Mouse (Mus musculus): ENCODE results near the gene Rgs6. TPM values are rescaled to one million over a fixed set of nuclear protein-coding genes. Genes with fewer than 3 reads are reported as not detected.
A peak's percentile ranks its signal among the peaks of the same experiment; 100 is the strongest.

The Rgs6 gene
- total RNA-seq, 4 experiments from 2014 or later, result 0.22 to 1.1 (median 0.43) TPM

DNA sequence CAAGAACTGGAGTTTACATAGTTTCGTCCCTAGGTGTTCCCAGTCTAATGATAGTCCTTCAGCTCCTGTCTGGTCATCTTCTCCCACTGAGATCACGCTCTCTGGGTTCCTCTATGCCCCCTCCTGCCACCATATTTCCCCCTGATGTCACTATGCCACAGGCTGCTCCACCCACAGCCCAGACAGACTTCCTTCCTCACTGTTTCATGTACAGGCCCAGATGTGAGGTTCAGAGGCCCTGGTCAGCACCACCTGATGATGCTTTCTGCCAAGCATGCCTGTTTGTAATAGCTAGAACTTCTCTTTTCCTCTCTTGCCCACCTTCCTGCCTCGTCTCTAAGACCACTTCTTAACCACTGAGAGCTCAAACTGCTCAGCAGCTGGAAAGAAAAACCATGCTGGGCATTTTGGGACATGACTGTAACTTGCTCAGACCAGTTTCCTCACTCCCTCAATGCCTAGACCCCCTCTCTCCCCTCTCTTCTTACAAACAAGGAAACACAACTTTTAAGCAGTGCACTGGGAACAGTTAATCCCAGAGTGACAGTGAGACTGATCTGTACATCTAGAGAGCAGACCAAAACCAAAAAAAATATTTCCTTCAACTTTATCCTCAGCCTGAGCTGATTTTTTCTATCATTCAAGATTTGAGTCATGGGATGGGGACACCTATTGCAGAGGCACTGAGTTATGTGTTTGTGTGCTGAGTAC, 446.9 kb downstream of the Rgs6 start:
- DNase-seq (ENCODE audit: low spot score in 2 of 2), result no peak

DNA sequence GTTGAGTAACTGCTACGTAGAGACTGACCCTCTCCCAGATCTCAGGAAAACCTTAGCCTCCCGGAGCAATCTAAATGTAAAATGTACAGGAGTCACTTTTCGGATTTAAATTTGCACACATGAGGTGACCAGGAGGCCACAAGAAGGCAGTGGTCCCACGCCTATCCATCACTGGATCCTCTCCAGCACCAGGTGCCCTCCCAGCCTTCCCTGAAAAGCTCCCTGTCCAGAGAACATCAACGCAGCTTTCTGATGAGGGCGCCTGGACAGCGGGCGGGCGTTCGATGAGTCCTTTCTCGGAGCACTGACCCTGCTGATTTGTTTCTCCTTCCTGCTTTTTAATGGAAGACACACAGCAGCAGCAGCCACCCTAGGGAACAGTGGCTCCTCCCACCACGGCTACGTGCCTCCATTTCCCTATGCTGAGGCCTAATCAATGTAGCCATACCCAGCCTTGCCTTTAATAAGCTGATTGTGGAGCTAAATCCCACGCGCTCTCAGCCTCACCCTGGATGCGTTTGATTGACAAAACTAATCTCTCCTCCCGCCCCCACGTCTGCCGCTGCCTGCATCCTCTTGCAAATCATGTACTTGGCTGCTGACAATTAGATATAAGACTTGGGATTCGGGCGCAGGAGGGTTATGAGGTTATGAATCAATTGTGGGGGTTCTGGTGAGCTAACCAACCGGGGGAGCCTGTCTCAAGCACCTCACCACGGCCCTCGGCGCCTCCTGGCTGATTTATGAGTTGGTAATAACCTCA, 449.9 kb downstream of the Rgs6 start:
- DNase-seq (ENCODE audit: low spot score in 2 of 2), result no peak

DNA sequence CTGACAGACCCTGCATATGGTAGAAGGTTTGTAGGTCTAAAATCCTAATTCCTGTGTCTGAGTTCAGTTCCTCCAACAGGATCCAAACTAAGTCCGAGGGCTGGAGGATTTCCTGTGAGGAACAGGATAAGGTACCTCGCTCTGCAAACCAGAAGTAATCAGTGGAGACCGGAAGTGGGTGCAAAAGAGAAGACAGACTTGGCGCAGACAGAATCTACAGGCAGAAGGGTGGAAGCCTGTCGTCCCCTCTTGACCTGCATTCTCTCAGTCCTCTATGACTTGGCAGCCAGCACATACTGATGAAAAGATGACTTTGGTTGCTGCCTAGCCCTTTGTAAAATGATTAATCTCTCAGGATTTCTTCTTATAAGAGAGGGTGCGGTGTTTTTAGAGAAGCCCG, 450.7 kb downstream of the Rgs6 start:
- no peak for DNase-seq (ENCODE audit: low spot score in 2 of 2)

DNA sequence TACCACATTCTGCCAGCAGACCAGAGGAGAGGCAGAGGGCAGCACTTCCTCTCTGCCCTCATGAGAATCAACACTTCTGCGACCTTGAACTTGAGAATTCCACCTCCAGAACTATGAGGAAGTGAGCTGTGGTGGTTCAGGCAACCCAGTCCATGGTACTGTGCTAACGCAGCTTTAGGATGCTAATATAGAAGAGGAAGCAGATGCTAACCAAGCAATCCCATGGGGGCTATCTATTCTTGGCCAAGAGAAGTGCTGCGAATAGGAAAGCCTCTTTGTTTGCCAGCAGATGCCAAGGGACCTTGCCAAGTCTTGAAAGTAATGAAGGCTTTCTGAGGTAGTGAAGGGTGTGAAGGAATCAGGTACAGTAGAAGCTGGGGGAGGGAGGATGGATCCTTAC, 451.8 kb downstream of the Rgs6 start:
- no peak for DNase-seq (ENCODE audit: low spot score in 2 of 2)

DNA sequence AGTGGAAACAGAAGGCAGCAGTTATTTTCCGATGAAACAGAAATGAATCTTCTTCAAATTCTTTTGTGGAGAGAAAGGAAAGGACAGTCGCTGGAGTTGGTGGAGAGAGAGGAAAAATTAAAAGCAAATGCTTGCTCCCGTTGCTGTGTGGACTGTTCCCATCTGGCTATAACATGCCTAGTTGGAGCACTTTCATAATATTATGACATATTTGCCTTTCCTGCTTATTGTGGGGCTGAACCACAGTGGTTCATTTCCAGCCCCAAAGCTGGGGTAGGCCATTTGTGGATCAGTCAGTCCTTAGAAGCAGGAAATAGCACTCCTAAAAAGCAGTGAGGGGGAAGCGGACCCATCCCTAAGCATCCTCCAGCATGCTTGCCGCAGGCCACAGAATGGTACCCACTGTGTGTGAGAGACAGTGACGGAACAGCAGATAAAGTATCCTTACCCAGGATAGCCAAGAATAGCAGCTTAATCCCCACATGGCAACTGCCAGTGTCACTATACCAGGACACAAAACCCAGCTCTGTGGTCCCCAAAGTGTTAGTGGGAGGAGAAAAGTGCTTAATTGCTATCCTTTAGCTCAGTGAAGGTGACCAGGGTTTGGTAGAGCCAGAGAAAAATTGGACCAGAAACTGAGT, 456.0 kb downstream of the Rgs6 start:
- no peak for DNase-seq (ENCODE audit: low spot score in 2 of 2)

DNA sequence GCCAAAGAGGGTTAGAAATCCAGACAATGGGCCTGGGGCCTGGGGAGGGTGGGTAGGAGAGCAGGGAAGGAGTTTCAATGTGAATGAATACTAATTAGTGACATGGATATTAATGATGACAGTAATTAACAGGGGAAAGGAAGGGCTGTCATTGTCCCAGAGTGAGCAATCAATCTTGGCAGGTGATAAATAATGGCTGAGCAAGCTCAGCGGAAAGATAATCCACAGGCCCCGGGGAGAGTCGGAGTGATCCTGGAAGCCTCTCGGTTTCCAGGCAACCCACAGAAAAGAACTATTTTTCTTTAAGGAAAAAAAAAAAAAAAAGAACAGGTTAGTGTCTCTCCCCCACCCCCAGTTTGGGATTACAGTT, 456.5 kb downstream of the Rgs6 start:
- DNase-seq (ENCODE audit: low spot score in 2 of 2), result no peak

DNA sequence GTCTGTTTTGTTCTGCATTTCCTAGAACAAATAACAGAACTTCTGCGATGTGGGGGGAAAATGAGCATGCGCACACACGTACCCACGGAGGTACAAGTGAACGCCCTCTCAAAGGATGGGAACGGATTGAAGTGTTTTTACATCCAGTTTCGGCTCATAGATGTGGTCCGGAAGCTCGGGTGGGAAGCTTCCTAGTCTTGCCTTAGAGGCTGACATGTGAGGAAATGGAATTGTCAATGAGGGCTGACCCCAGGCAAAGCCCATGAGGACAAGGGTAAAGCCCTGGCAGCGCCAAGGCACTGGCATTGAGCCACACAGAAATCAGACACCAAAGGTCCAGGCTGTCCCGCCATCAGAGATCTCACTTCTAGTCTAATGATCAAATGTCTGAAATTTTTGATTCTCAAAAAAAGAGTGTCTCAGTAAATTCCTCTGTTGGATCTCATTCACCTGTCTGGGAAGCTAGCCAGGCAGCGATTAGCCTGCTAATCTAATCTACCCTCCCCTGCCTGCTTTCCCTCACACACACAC, 457.0 kb downstream of the Rgs6 start:
- no peak for DNase-seq (ENCODE audit: low spot score in 2 of 2)

DNA sequence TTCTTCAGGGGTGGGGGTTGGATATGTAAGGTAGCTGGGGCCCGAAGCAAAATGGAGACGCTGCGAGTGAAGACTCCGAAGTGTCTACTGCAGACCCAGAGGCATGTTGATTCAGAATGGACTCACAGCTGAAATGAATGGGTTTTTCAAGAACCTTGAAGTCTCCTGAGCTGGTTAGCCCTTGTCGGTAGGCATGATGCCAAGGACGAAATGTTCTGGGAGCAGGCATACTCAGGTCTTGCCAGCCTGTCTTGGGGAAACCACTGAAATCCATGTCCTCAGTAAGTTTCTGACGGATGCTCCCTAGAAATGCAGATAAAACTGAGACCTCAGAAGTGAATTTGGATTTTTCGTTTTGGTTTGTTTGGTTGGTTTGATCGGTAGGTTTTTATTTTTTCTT, 458.6 kb downstream of the Rgs6 start:
- no peak for DNase-seq (ENCODE audit: low spot score in 2 of 2)

DNA sequence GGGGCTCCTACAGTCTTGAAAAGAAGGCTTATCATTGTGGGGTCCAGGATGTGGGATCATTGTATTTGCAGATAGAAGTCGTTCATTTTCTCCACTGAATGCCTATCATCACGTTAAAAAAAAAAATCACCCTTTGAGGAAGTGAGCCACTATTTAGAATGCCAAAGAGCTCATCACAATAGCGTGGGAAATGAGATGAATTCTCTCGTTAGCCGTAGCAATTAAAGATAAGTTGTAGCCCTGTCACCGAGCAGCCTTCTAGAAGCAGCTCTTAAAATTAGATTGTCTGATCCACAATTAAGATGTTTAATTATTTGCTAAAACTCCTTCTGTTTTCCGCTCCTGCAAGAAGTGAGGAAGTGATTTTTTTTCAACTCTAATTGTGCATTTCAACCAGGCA, 459.6 kb downstream of the Rgs6 start:
- no peak for DNase-seq (ENCODE audit: low spot score in 2 of 2)

DNA sequence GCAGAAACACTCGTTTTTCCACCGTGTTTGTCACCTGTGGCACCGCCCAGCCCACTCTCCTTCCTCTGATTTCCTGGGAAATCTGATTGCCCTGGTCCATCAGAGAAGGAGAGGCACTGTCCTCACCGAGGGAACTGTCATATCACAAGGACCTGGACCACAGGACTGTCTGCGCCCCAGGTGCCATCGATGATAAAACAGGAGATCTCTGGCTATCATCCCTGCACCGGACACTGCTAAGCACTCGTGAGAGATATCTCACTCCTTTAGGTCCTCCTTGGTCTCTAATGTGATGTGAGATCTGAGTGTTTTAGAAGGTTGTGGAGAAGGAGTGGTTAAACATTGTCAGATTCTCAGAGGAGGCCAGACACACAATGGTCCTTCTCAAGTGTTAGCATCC, 462.4 kb downstream of the Rgs6 start:
- no peak for DNase-seq (ENCODE audit: low spot score in 2 of 2)

DNA sequence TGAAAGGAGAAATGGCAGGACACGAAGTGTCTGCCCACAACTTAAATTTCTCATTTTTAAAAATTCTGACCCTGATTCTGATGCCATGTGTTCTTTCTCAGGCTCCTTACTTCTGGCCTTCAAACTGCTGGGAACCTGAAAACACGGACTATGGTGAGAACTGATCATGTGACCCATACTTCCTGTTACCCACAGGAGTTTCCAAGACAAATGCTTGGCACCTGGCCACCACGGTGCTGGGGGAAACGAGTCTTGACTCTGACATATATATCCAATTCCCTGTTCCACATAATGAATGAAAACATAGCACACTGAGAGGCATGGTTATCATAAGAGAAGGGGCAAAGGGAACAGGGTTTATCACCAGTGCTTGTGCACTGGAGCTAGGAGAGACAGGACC, 464.3 kb downstream of the Rgs6 start:
- DNase-seq (ENCODE audit: low spot score in 2 of 2), result no peak

DNA sequence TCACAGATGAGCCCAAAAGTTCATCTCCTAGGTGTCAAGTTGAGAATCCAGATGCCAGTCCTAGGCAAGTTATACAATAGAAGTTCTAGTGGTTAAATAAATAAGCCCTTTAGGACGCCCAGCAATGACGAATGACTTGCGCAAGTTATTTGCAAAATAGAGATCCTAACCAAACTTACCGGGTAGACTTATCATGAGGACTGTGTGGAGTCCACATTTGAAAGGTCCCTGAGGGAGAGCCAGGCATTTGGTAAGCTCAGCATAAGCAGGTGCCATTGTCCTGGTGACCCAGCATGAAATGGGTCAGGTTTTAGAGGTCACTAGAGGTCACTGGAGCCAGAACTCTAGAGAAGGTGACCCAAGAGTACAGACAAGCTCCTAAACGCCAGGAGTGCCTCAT, 467.6 kb downstream of the Rgs6 start:
- no peak for DNase-seq (ENCODE audit: low spot score in 2 of 2)

DNA sequence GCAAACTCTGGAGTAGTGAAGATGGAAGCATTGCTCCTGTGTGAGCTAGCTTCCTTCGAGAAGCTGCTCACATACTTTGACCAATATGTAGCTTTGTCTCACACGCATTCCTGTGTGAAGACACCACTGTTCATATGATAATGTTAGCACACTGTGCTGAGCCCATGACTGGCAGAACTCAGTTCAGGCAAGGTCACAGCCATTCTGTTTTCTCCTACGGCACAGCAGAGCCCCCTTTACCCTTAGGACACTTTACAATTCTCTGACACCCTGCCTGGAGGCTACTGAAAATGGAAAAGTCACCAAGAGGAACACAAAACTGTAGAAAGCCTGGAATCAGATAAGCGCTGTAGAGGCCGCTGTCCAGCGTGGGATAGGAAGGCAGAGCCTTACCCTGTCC, 478.3 kb downstream of the Rgs6 start:
- no peak for DNase-seq (ENCODE audit: low spot score in 2 of 2)

DNA sequence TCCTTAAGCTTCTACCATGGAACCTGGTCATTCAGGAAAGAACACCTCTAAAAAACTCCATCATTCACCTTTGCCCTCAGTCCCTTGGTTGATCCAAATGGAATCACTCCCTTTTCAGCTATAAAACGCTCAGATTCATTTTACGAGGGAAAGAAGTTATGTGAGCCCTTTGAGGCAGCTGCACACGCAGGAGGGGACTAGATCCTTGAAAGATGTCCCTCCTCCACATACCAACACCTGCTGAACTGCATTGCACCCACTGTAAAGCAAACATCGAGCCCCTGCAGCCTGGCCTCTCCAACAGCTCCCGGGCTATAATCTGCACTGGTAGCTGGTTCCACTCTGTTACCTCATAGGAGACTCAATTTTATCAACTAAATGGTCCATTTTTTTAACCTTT, 482.8 kb downstream of the Rgs6 start:
- DNase-seq (ENCODE audit: low spot score in 2 of 2), result no peak

DNA sequence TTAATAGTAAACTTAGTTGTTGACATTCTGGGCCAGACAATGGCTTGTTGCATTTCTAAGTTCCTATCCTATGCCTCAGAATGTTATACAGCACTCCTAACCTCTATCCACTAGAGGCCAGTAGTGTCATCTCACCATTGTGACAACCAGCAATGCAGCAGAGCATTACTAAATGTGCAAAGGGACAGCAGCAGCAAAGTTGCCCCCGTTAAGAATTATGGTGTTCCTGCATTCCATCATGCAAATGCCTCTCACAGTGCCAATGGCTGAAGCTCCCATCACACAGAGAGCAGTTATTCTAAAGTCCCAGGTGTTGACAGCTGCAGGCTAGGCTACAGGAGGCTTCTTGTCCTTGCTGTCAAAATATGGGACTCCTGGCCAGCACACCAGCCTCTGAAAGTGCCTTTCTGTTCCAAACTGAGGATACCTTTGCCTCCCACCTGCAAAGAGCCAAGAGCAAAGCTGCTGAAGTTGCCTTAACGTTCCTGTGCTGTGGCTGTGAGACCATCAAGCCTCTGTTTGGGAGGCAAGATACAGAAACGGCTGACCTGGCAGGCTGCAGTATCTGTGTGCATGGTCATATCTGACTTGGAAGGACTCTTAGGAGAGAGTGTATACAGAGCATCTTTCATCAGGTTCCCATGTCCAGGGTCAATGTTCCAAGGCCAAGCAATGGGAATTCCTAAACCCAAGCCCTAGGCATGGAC, 484.2 kb downstream of the Rgs6 start:
- no peak for DNase-seq (ENCODE audit: low spot score in 2 of 2)

DNA sequence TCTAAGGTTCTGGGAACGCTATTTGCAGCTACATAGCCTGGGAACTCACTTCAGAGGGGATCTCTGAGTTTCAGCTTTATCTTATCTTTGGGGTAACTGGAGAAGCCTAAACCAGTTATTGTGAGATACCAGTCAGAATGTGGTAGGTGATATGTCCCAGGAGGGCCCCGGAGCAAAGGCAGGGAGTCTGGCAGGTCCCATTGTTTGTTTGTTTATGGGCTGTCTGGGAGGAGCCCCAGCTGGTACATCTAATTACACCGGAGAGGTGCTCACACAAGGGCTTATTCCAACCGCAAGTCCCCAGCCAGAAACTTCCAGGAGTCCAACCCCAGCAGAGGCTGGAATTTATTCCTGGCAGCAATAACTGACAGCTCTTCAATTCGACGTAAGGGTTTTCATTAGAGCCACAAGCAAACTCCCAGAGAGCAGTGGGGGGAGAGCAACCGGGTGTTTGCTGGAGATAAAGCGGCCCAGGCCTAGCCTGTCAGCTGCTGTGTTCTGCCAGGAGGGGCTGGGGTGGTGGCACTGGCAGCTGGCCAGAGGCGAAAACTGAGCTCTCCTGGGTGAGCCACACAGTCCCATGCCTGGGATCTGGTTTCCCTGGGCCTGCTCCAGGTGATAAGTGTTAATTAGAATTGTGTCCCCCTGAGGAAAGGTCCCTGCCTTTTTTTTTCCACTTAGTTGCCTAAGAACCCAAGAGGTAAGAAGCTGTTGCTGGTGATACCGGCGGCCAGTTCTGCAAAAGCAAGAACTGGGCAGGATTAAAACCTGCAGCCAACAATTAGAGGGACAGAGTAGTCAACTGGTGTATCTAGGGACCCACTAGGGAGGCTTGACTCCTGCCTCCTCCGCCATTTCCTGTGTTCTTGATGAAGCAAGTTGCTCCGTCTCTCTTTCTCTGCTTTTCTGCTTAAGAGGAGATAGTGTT, 485.1 kb downstream of the Rgs6 start:
- peak; percentile 15 to 20 for DNase-seq (ENCODE audit: low spot score in 2 of 2)

DNA sequence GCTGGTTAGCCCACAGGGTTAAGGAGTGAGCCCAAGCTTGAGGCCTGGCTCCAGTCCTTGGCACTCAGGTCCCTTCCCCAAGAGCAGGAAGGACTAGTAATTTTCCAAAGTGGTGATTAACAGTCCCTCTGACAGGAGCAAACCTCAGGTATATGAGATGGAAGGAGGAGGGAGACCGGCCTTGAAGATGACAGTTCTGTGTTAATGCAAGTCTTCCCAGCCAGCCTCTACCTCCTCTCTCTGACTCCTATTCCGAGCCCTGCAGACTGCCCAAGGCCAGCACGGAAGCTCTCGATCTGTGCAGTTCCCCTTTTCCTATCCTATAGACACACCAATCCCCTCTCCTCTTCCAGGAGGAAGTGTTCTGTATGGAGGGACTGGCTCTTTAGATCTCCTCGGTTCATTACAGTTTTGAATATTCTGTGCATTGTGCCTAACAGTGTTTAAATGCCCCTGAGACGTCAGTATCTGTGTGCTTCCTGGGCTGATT, 485.8 kb downstream of the Rgs6 start:
- DNase-seq (ENCODE audit: low spot score in 2 of 2), result no peak

DNA sequence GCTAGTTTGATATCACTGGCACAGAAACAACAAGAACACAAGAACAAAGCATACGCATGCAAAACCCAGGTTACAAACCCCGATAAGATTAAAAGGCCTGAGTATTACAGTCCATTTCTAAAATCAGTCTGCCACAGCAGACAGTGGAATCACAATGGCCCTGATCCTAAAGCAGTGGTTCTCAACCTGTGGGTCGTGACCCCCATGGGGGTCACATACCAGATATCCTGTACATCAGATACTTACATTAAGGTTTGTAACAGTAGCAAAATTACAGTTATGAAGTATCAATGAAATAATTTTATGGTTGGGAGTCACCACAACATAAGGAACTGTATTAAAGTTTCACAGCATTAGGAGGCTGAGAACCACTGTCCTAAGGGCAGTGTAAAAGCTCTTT, 488.1 kb downstream of the Rgs6 start:
- no peak for DNase-seq (ENCODE audit: low spot score in 2 of 2)

DNA sequence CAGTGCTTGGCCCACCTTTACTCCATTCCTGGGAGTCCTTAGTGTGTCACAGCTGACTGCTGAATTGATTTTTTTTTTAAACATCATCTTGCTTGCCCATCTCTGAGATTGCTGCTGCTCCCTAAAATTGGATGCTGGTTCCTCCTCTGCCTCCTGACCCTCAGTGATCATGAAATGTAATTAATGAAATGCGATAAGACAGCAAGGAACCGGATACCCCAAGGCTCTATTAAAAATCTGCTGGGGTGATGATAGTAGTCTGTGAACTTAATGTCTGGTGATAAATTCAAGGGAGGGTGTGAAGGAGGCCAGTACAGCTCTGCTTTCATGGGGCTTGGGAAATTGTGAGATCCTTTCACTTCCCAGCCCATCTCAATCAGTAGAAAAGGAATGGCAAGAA, 489.4 kb downstream of the Rgs6 start:
- no peak for DNase-seq (ENCODE audit: low spot score in 2 of 2)

DNA sequence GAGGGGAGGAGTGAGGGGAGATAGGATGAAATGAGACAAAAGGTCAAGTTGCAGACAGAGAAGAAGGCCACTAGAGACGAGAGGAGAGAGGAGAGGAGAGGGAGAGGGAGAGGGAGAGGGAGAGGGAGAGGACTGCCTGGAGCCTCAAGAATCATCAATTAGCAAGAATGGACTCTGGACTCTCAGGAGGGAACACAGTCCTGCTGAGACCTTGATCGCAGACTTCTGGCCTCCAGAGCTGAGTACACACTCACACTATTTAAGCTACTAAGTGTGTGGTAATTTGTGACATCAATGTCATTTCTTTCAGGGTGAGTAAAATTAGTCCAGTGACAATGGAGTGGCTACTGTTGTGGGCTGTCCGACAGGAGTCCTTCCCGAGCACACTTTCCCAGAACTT, 495.3 kb downstream of the Rgs6 start:
- no peak for DNase-seq (ENCODE audit: low spot score in 2 of 2)

DNA sequence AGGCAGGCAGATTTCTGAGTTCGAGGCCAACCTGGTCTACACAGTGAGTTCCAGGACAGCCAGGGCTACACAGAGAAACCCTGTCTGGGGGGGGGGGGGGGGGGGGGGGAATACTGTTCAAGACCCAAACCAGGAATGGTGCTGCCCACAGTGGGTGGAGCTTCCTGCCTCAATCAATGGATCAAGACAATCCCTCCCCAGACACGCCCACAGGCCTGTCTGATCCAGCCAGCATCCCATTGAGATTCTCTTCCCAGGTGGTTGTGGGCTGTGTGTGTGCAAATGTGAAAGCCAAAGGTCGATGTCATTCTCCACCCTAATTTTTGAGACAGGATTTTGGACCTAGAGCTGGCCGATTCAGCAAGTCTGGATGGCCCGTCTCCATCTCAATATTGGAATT, 496.5 kb downstream of the Rgs6 start:
- no peak for DNase-seq (ENCODE audit: low spot score in 2 of 2)
